Mouse (Mus musculus) lung, embryonic 14.5 days (tissue): ENCODE measurements at regions not wholly inside any gene's neighbourhood (a gene's known extent, or its start where the extent isn't known, plus 50 kb on each side); places are given as distances from the start of the nearest gene placed in this dataset.

Source experiments
- ATAC-seq: fragments of 200-750 bp; cut with Nextera tagmentation; 2 replicates; pipeline ENCODE4 v1.8.0; 2017; ENCODE audit warnings: mild to moderate bottlenecking, moderate TSS enrichment, moderate library complexity; ENCODE audit not compliant: insufficient read depth
- DNase-seq: peaks from one replicate; pipeline ENCODE4 v3.0.0-alpha.2; 2015
- H3K27ac ChIP-seq: fragments of 300-500 bp; sonication (generic); 2 replicates; pipeline ENCODE4 v1.5.1; 2014; ENCODE audit warnings: low read depth, mild to moderate bottlenecking, moderate library complexity
- H3K27me3 ChIP-seq: fragments of 300-500 bp; sonication (generic); 2 replicates; pipeline ENCODE4 v1.6.1; 2014; ENCODE audit warnings: low read length, control low read depth; ENCODE audit not compliant: insufficient read depth
- H3K36me3 ChIP-seq: fragments of 300-500 bp; sonication (generic); 2 replicates; pipeline ENCODE4 v1.6.1; 2014; ENCODE audit warnings: control low read depth; ENCODE audit not compliant: insufficient read depth
- H3K4me1 ChIP-seq: fragments of 300-500 bp; sonication (generic); 2 replicates; pipeline ENCODE4 v1.6.1; 2014; ENCODE audit warnings: antibody characterized with exemption, control low read depth; ENCODE audit not compliant: insufficient read depth
- H3K4me2 ChIP-seq: fragments of 300-500 bp; sonication (generic); 2 replicates; pipeline ENCODE4 v1.6.1; 2014; ENCODE audit warnings: mild to moderate bottlenecking
- H3K4me3 ChIP-seq: fragments of 300-500 bp; sonication (generic); 2 replicates; pipeline ENCODE4 v1.5.1; 2014; ENCODE audit warnings: low read depth, low read length
- H3K9ac ChIP-seq: fragments of 300-500 bp; sonication (generic); 2 replicates; pipeline ENCODE4 v1.6.1; 2014
- H3K9me3 ChIP-seq: fragments of 300-500 bp; sonication (generic); 2 replicates; pipeline ENCODE4 v1.6.1; 2016; ENCODE audit warnings: low read depth, low read length, control low read depth
- CTCF ChIP-seq: IDR thresholded peaks from 2 replicates; pipeline ENCODE4 v1.5.1; 2016; ENCODE audit warnings: antibody characterized with exemption, low read depth
- WGBS: fragments of 180-500 bp; shearing (Covaris S2); extraction: QIAGEN DNeasy Blood & Tissue Kit; methylation state at CpG from one replicate; pipeline ENCODE4 v1.1.7; 2014; 5-methylcytosine and 5-hydroxymethylcytosine counted together

GRCm38 (mm10) chr5:120251697-120252401, 135.6 kb downstream of the Rbm19 start:
- Histone ChIP-seq H3K9ac (no peak overlapping the region), H3K4me1 (no peaks in the 10 kb centered on the region), H3K9me3 (no peaks in the 10 kb centered on the region), H3K4me2 (peak overlapping the region; percentile 13; the same call in 1 of the 2 replicates), H3K27me3 (peaks cover 21% of the 10 kb centered on the region; the same call in 1 of the 2 replicates), H3K27ac (no peak overlapping the region), H3K4me3 (no peak overlapping the region), H3K36me3 (no peaks in the 10 kb centered on the region)
- DNase-seq (no peak), ATAC-seq (no peak)
- WGBS, result 9% methylated on average over 22 of the region's 22 CpGs
- no peak for TF ChIP-seq CTCF

GRCm38 (mm10) chr5:120252551-120252950, 136.3 kb downstream of the Rbm19 start:
- Histone ChIP-seq H3K9me3 (no peaks in the 10 kb centered on the region), H3K27me3 (peaks cover 21% of the 10 kb centered on the region; the same call in 1 of the 2 replicates), H3K4me3 (no peak overlapping the region), H3K27ac (no peak overlapping the region), H3K4me1 (no peaks in the 10 kb centered on the region), H3K36me3 (no peaks in the 10 kb centered on the region), H3K4me2 (no peak overlapping the region), H3K9ac (no peak overlapping the region)
- peak; percentile 62 for TF ChIP-seq CTCF
- peak; percentile 80 for DNase-seq
- ATAC-seq, result no peak
- WGBS, result 13% methylated on average over 8 of the region's 8 CpGs

- WGBS, result 39% methylated on average over 14 of the region's 14 CpGs
- no peaks in the 10 kb centered on the region for H3K27me3 ChIP-seq
- ATAC-seq, result no peak
These were observed 146.5 kb downstream of the Rbm19 start for GRCm38 (mm10) chr5:120262715-120263273.

GRCm38 (mm10) chr5:120269416-120269860, 153.2 kb downstream of the Rbm19 start:
- no peak for ATAC-seq
- peak overlapping the region; percentile 26 for H3K9ac ChIP-seq
- no peaks in the 10 kb centered on the region for H3K36me3 ChIP-seq
- H3K4me3 ChIP-seq, result no peak overlapping the region
- peak; percentile 44 for DNase-seq
- H3K4me1 ChIP-seq, result no peaks in the 10 kb centered on the region
- H3K27me3 ChIP-seq, result peaks cover 6% of the 10 kb centered on the region
- no peaks in the 10 kb centered on the region for H3K9me3 ChIP-seq
- no peak overlapping the region for H3K27ac ChIP-seq
- H3K4me2 ChIP-seq, result peak overlapping the region; percentile 45
- TF ChIP-seq CTCF, result no peak
- WGBS, result 3% methylated on average over 22 of the region's 22 CpGs

More at GRCm38 (mm10) chr5:120262715-120263273, 146.5 kb downstream of the Rbm19 start:
- DNase-seq, result no peak
- Histone ChIP-seq H3K4me2 (no peak overlapping the region), H3K4me3 (no peak overlapping the region), H3K9me3 (no peaks in the 10 kb centered on the region), H3K4me1 (no peaks in the 10 kb centered on the region), H3K27ac (no peak overlapping the region), H3K36me3 (no peaks in the 10 kb centered on the region), H3K9ac (no peak overlapping the region)
- TF ChIP-seq CTCF, result no peak

GRCm38 (mm10) chr5:120270887-120271616, 154.8 kb downstream of the Rbm19 start:
- no peaks in the 10 kb centered on the region for H3K9me3 ChIP-seq
- no peak overlapping the region for H3K4me3 ChIP-seq
- H3K36me3 ChIP-seq, result no peaks in the 10 kb centered on the region
- no peak for TF ChIP-seq CTCF
- ATAC-seq (no peak), DNase-seq (no peak)
- peaks cover 6% of the 10 kb centered on the region for H3K27me3 ChIP-seq
- H3K4me1 ChIP-seq, result no peaks in the 10 kb centered on the region
- 44% methylated on average over 14 of the region's 14 CpGs for WGBS
- no peak overlapping the region for H3K9ac ChIP-seq
- no peak overlapping the region for H3K4me2 ChIP-seq
- H3K27ac ChIP-seq, result no peak overlapping the region

GRCm38 (mm10) chr5:120276229-120276628, 155.3 kb upstream of the Lhx5 start:
- Histone ChIP-seq H3K4me3 (no peak overlapping the region), H3K36me3 (no peaks in the 10 kb centered on the region), H3K27me3 (peaks cover 23% of the 10 kb centered on the region), H3K9me3 (no peaks in the 10 kb centered on the region), H3K9ac (no peak overlapping the region), H3K4me1 (no peaks in the 10 kb centered on the region), H3K27ac (no peak overlapping the region), H3K4me2 (no peak overlapping the region)
- no peak for DNase-seq
- ATAC-seq, result no peak
- WGBS, result 62% methylated on average over 9 of the region's 9 CpGs
- no peak for TF ChIP-seq CTCF

- TF ChIP-seq CTCF, result no peak
- H3K27ac ChIP-seq, result no peak overlapping the region
- no peak overlapping the region; the same call in 1 of the 2 replicates for H3K4me2 ChIP-seq
- H3K27me3 ChIP-seq, result peaks cover 41% of the 10 kb centered on the region
- WGBS, result 2% methylated on average over 13 of the region's 13 CpGs
- H3K4me3 ChIP-seq, result no peak overlapping the region
- DNase-seq (no peak), ATAC-seq (no peak)
- H3K9ac ChIP-seq, result no peak overlapping the region
- no peaks in the 10 kb centered on the region for H3K9me3 ChIP-seq
- no peaks in the 10 kb centered on the region for H3K36me3 ChIP-seq
- H3K4me1 ChIP-seq, result no peaks in the 10 kb centered on the region
These were observed 151.2 kb upstream of the Lhx5 start for GRCm38 (mm10) chr5:120280321-120280720.
